Mouse (Mus musculus) hindbrain, embryonic 11.5 days (tissue): Measurements from ENCODE around the gene Myrfl. TPM values are rescaled to one million over a fixed set of nuclear protein-coding genes. Genes with fewer than 3 reads are reported as not detected.

Experiments
- ATAC-seq: fragments of 200-750 bp; cut with Nextera tagmentation; 2 replicates; pipeline ENCODE4 v1.8.0; 2017; ENCODE audit warnings: mild to moderate bottlenecking, moderate TSS enrichment, moderate library complexity; ENCODE audit not compliant: low FRiP score
- DNase-seq: peaks from one replicate; pipeline ENCODE4 v3.0.0-alpha.2; 2015; ENCODE audit warnings: low spot score
- H3K27ac ChIP-seq: fragments of 300-500 bp; sonication (generic); 2 replicates; pipeline ENCODE4 v1.5.1; 2014; ENCODE audit warnings: mild to moderate bottlenecking, low read depth, low read length
- H3K27me3 ChIP-seq: fragments of 300-500 bp; sonication (generic); 2 replicates; pipeline ENCODE4 v1.6.1; 2014; ENCODE audit warnings: mild to moderate bottlenecking, low read length, moderate library complexity, mixed read lengths; ENCODE audit not compliant: control insufficient read depth, insufficient read depth
- H3K36me3 ChIP-seq: fragments of 300-500 bp; sonication (generic); 2 replicates; pipeline ENCODE4 v1.6.1; 2014; ENCODE audit warnings: mild to moderate bottlenecking, low read length, moderate library complexity, mixed read lengths; ENCODE audit not compliant: control insufficient read depth, insufficient read depth
- H3K4me1 ChIP-seq: fragments of 300-500 bp; sonication (generic); replicated peaks from 2 replicates; pipeline ENCODE4 v1.6.1; 2014; ENCODE audit warnings: low read length, mixed read lengths; ENCODE audit not compliant: control insufficient read depth, insufficient read depth
- H3K4me2 ChIP-seq: fragments of 300-500 bp; sonication (generic); replicated peaks from 2 replicates; pipeline ENCODE4 v1.6.1; 2014; ENCODE audit warnings: mild to moderate bottlenecking, low read depth, low read length
- H3K4me3 ChIP-seq: fragments of 300-500 bp; sonication (generic); 2 replicates; pipeline ENCODE4 v1.5.1; 2014; ENCODE audit warnings: low read depth, low read length
- H3K9ac ChIP-seq: fragments of 300-500 bp; sonication (generic); 2 replicates; pipeline ENCODE4 v1.6.1; 2014; ENCODE audit warnings: low read depth, low read length
- H3K9me3 ChIP-seq: fragments of 300-500 bp; sonication (generic); 2 replicates; pipeline ENCODE4 v1.6.1; 2016; ENCODE audit warnings: low read length; ENCODE audit not compliant: control insufficient read depth
- WGBS: fragments of 180-500 bp; shearing (Covaris S2); extraction: QIAGEN DNeasy Blood & Tissue Kit; methylation state at CpG from one replicate; pipeline ENCODE4 v1.1.7; 2014; 5-methylcytosine and 5-hydroxymethylcytosine counted together
- polyA plus RNA-seq: library from polyadenylated mRNA; unstranded; fragments of >200 nt; fragmentation: Nextera tagmentation; extraction: Ambion mirVana; gene quantifications from 2 replicates; pipeline ENCODE4 v1.2.1, GENCODE M21; 2014

The Myrfl gene
- polyA plus RNA-seq, 1 experiment from 2014 or later, result 0.17 TPM

GRCm38 (mm10) chr10:116768642-116769041 lies 128.1 kb downstream of the Myrfl start:
- WGBS, result 73% methylated on average over 13 of the region's 13 CpGs
- Histone ChIP-seq H3K4me2 (no peak overlapping the region), H3K27me3 (no peaks in the 10 kb centered on the region), H3K4me3 (no peak overlapping the region), H3K27ac (no peak overlapping the region), H3K9ac (no peak overlapping the region), H3K36me3 (no peaks in the 10 kb centered on the region), H3K9me3 (no peaks in the 10 kb centered on the region), H3K4me1 (no peaks in the 10 kb centered on the region)
- no peak for ATAC-seq
- DNase-seq, result peak; percentile 27

- ATAC-seq (no peak), DNase-seq (no peak)
- H3K27ac ChIP-seq, result no peak overlapping the region
- H3K27me3 ChIP-seq, result no peaks in the 10 kb centered on the region
- H3K36me3 ChIP-seq, result no peaks in the 10 kb centered on the region
- H3K4me2 ChIP-seq, result no peak overlapping the region
- no peak overlapping the region for H3K9ac ChIP-seq
- H3K4me3 ChIP-seq, result no peak overlapping the region
- WGBS, result 89% methylated on average over 6 of the region's 6 CpGs
- H3K4me1 ChIP-seq, result no peaks in the 10 kb centered on the region
- H3K9me3 ChIP-seq, result no peaks in the 10 kb centered on the region
Measured at GRCm38 (mm10) chr10:116766525-116766924, 130.2 kb downstream of the Myrfl start.

- ATAC-seq, result 0 out of 2 replicates have a peak, but pooled peaks have one; percentile 33
Measured at GRCm38 (mm10) chr10:116761476-116762068, 135.1 kb downstream of the Myrfl start.

GRCm38 (mm10) chr10:116760561-116760960 lies 136.2 kb downstream of the Myrfl start:
- no peaks in the 10 kb centered on the region for H3K27me3 ChIP-seq
- H3K9me3 ChIP-seq, result no peaks in the 10 kb centered on the region

More at GRCm38 (mm10) chr10:116761476-116762068, 135.1 kb downstream of the Myrfl start:
- 55% methylated on average over 4 of the region's 4 CpGs for WGBS
- no peak overlapping the region for H3K27ac ChIP-seq
- no peaks in the 10 kb centered on the region for H3K36me3 ChIP-seq
- H3K9me3 ChIP-seq, result no peaks in the 10 kb centered on the region
- H3K4me1 ChIP-seq, result no peaks in the 10 kb centered on the region
- no peak overlapping the region for H3K4me2 ChIP-seq
- no peak overlapping the region for H3K4me3 ChIP-seq
- no peak for DNase-seq
- no peak overlapping the region for H3K9ac ChIP-seq
- H3K27me3 ChIP-seq, result no peaks in the 10 kb centered on the region

GRCm38 (mm10) chr10:116759816-116760215 lies 136.9 kb downstream of the Myrfl start:
- Histone ChIP-seq H3K9ac (no peak overlapping the region), H3K4me3 (no peak overlapping the region), H3K27me3 (no peaks in the 10 kb centered on the region), H3K27ac (no peak overlapping the region), H3K4me1 (no peaks in the 10 kb centered on the region), H3K4me2 (no peak overlapping the region), H3K36me3 (no peaks in the 10 kb centered on the region), H3K9me3 (no peaks in the 10 kb centered on the region)
- no peak for DNase-seq
- ATAC-seq, result no peak
- WGBS, result 84% methylated on average over 4 of the region's 4 CpGs

More at GRCm38 (mm10) chr10:116760561-116760960, 136.2 kb downstream of the Myrfl start:
- Histone ChIP-seq H3K27ac (no peak overlapping the region), H3K4me1 (no peaks in the 10 kb centered on the region), H3K9ac (no peak overlapping the region), H3K36me3 (no peaks in the 10 kb centered on the region), H3K4me2 (no peak overlapping the region), H3K4me3 (no peak overlapping the region)
- no peak for ATAC-seq
- no peak for DNase-seq
- WGBS, result 83% methylated on average over 14 of the region's 14 CpGs

GRCm38 (mm10) chr10:116755881-116756581 lies 140.7 kb downstream of the Myrfl start:
- DNase-seq, result no peak
- 0 out of 2 replicates have a peak, but pooled peaks have one; percentile 47 for ATAC-seq
- H3K4me3 ChIP-seq, result no peak overlapping the region
- H3K9me3 ChIP-seq, result no peaks in the 10 kb centered on the region
- H3K27ac ChIP-seq, result no peak overlapping the region
- WGBS, result 69% methylated on average over 10 of the region's 10 CpGs
- no peaks in the 10 kb centered on the region for H3K4me1 ChIP-seq
- H3K9ac ChIP-seq, result no peak overlapping the region
- no peaks in the 10 kb centered on the region for H3K36me3 ChIP-seq
- H3K4me2 ChIP-seq, result no peak overlapping the region
- H3K27me3 ChIP-seq, result no peaks in the 10 kb centered on the region

GRCm38 (mm10) chr10:116754940-116755339 lies 141.8 kb downstream of the Myrfl start:
- ATAC-seq, result no peak
- no peak overlapping the region for H3K4me3 ChIP-seq
- H3K27ac ChIP-seq, result no peak overlapping the region
- no peak overlapping the region for H3K4me2 ChIP-seq
- H3K9ac ChIP-seq, result no peak overlapping the region
- 91% methylated on average over 11 of the region's 11 CpGs for WGBS
- no peaks in the 10 kb centered on the region for H3K4me1 ChIP-seq
- DNase-seq, result no peak
- no peaks in the 10 kb centered on the region for H3K27me3 ChIP-seq
- H3K36me3 ChIP-seq, result no peaks in the 10 kb centered on the region
- no peaks in the 10 kb centered on the region for H3K9me3 ChIP-seq

- Histone ChIP-seq H3K27ac (no peak overlapping the region), H3K9me3 (no peaks in the 10 kb centered on the region), H3K4me3 (no peak overlapping the region), H3K4me1 (no peaks in the 10 kb centered on the region), H3K36me3 (no peaks in the 10 kb centered on the region), H3K4me2 (no peak overlapping the region), H3K27me3 (no peaks in the 10 kb centered on the region), H3K9ac (no peak overlapping the region)
- WGBS, result 80% methylated on average over 14 of the region's 14 CpGs
- no peak for ATAC-seq
- no peak for DNase-seq
Measured at GRCm38 (mm10) chr10:116750895-116751294, 145.8 kb downstream of the Myrfl start.

GRCm38 (mm10) chr10:116750062-116750461 lies 146.7 kb downstream of the Myrfl start:
- Histone ChIP-seq H3K4me1 (no peaks in the 10 kb centered on the region), H3K9ac (no peak overlapping the region), H3K9me3 (no peaks in the 10 kb centered on the region), H3K27me3 (no peaks in the 10 kb centered on the region), H3K36me3 (no peaks in the 10 kb centered on the region), H3K27ac (no peak overlapping the region), H3K4me2 (no peak overlapping the region), H3K4me3 (no peak overlapping the region)
- WGBS, result 75% methylated on average over 6 of the region's 6 CpGs
- DNase-seq (no peak), ATAC-seq (no peak)
